Mouse (Mus musculus): ENCODE measurements around the gene Zmpste24. TPM values are rescaled to one million over a fixed set of nuclear protein-coding genes. Genes with fewer than 3 reads are reported as not detected.

Zmpste24 gene
- polyA plus RNA-seq, 1 experiment from 2014 or later = 17.8 TPM

- Histone ChIP-seq H3K9ac (ENCODE audit: low read length) (no peak overlapping the region), H3K27me3 (ENCODE audit: control insufficient read depth, insufficient read depth, low read length) (peaks cover 29% of the 10 kb centered on the region), H3K36me3 (ENCODE audit: control insufficient read depth, insufficient read depth, low read length) (no peaks in the 10 kb centered on the region), H3K4me1 (ENCODE audit: control insufficient read depth, insufficient read depth, low read length) (peaks cover 10% of the 10 kb centered on the region), H3K27ac (replicated peaks; ENCODE audit: low read depth, low read length) (peak overlapping the region; percentile 88; the same call in 1 of the 2 replicates), H3K4me2 (ENCODE audit: low read depth, severe bottlenecking) (peak overlapping the region; percentile 7; the same call in 1 of the 2 replicates), H3K9me3 (ENCODE audit: control insufficient read depth, low read length) (no peaks in the 10 kb centered on the region), H3K4me3 (ENCODE audit: low read depth, low read length) (no peak overlapping the region)
- DNase-seq (ENCODE audit: low spot score) (no peak), ATAC-seq (ENCODE audit: insufficient number of reproducible peaks, low FRiP score, low TSS enrichment, low read depth) (no peak)
- WGBS = 51% methylated on average over 5 of the region's 5 CpGs
Measured at GRCm38 (mm10) chr4:121042472-121042871, 55.6 kb downstream of the Zmpste24 start.

GRCm38 (mm10) chr4:121040897-121041671 is 57.0 kb downstream of the Zmpste24 start:
- H3K9me3 ChIP-seq (ENCODE audit: control insufficient read depth, low read length) = no peaks in the 10 kb centered on the region
- peak overlapping the region; percentile 28 for H3K9ac ChIP-seq (ENCODE audit: low read length)
- WGBS = 9% methylated on average over 18 of the region's 18 CpGs
- peak overlapping the region; percentile 71 for H3K4me2 ChIP-seq (ENCODE audit: low read depth, severe bottlenecking)
- DNase-seq (ENCODE audit: low spot score) (peak; percentile 82), ATAC-seq (ENCODE audit: insufficient number of reproducible peaks, low FRiP score, low TSS enrichment, low read depth) (peak; percentile 68)
- peak overlapping the region; percentile 88 for H3K27ac ChIP-seq (replicated peaks; ENCODE audit: low read depth, low read length)
- peaks cover 29% of the 10 kb centered on the region for H3K27me3 ChIP-seq (ENCODE audit: control insufficient read depth, insufficient read depth, low read length)
- 0 out of 2 replicates have a peak overlapping the region, but pooled peaks have one; percentile 6 for H3K4me3 ChIP-seq (ENCODE audit: low read depth, low read length)
- no peaks in the 10 kb centered on the region for H3K36me3 ChIP-seq (ENCODE audit: control insufficient read depth, insufficient read depth, low read length)
- H3K4me1 ChIP-seq (ENCODE audit: control insufficient read depth, insufficient read depth, low read length) = peaks cover 10% of the 10 kb centered on the region

- Histone ChIP-seq H3K36me3 (ENCODE audit: control insufficient read depth, insufficient read depth, low read length) (no peaks in the 10 kb centered on the region), H3K27me3 (ENCODE audit: control insufficient read depth, insufficient read depth, low read length) (peaks cover 29% of the 10 kb centered on the region), H3K4me2 (ENCODE audit: low read depth, severe bottlenecking) (peak overlapping the region; percentile 71; the same call in 1 of the 2 replicates), H3K9ac (ENCODE audit: low read length) (peak overlapping the region; percentile 73), H3K4me3 (ENCODE audit: low read depth, low read length) (peak overlapping the region; percentile 41), H3K9me3 (ENCODE audit: control insufficient read depth, low read length) (no peaks in the 10 kb centered on the region), H3K4me1 (ENCODE audit: control insufficient read depth, insufficient read depth, low read length) (peaks cover 10% of the 10 kb centered on the region), H3K27ac (replicated peaks; ENCODE audit: low read depth, low read length) (peak overlapping the region; percentile 88)
- DNase-seq (ENCODE audit: low spot score) (no peak), ATAC-seq (ENCODE audit: insufficient number of reproducible peaks, low FRiP score, low TSS enrichment, low read depth) (no peak)
- 62% methylated on average over 14 of the region's 14 CpGs for WGBS
Measured at GRCm38 (mm10) chr4:121040323-121040722, 57.7 kb downstream of the Zmpste24 start.

GRCm38 (mm10) chr4:121039331-121040115 is 58.5 kb downstream of the Zmpste24 start, which contains the start of gene Col9a2:
Col9a2 (plus strand) TSS chr4:121039385.
- ATAC-seq (ENCODE audit: insufficient number of reproducible peaks, low FRiP score, low TSS enrichment, low read depth) = no peak
- H3K4me1 ChIP-seq (ENCODE audit: control insufficient read depth, insufficient read depth, low read length) = peaks cover 10% of the 10 kb centered on the region
- peak; percentile 54 for DNase-seq (ENCODE audit: low spot score)
- H3K9ac ChIP-seq (ENCODE audit: low read length) = peak within 1 kb of the TSS; percentile 73
- no peaks in the 10 kb centered on the region for H3K36me3 ChIP-seq (ENCODE audit: control insufficient read depth, insufficient read depth, low read length)
- no peaks in the 10 kb centered on the region for H3K9me3 ChIP-seq (ENCODE audit: control insufficient read depth, low read length)
- peaks cover 29% of the 10 kb centered on the region for H3K27me3 ChIP-seq (ENCODE audit: control insufficient read depth, insufficient read depth, low read length)
- H3K27ac ChIP-seq (replicated peaks; ENCODE audit: low read depth, low read length) = peak within 1 kb of the TSS; percentile 36; the same call in 1 of the 2 replicates
- 3% methylated on average over 46 of the region's 46 CpGs for WGBS
- H3K4me3 ChIP-seq (ENCODE audit: low read depth, low read length) = peak within 1 kb of the TSS; percentile 41
- peak within 1 kb of the TSS; percentile 71 for H3K4me2 ChIP-seq (ENCODE audit: low read depth, severe bottlenecking)

GRCm38 (mm10) chr4:121033006-121033405 is 65.0 kb downstream of the Zmpste24 start:
- DNase-seq (ENCODE audit: low spot score) = no peak
- 61% methylated on average over 2 of the region's 2 CpGs for WGBS
- no peak overlapping the region for H3K4me3 ChIP-seq (ENCODE audit: low read depth, low read length)

GRCm38 (mm10) chr4:121031440-121031839 is 66.6 kb downstream of the Zmpste24 start:
- no peak overlapping the region for H3K4me3 ChIP-seq (ENCODE audit: low read depth, low read length)
- WGBS = 53% methylated on average over 4 of the region's 4 CpGs
- DNase-seq (ENCODE audit: low spot score) (no peak), ATAC-seq (ENCODE audit: insufficient number of reproducible peaks, low FRiP score, low TSS enrichment, low read depth) (no peak)
- no peaks in the 10 kb centered on the region for H3K9me3 ChIP-seq (ENCODE audit: control insufficient read depth, low read length)
- H3K27ac ChIP-seq (replicated peaks; ENCODE audit: low read depth, low read length) = no peak overlapping the region
- no peak overlapping the region for H3K4me2 ChIP-seq (ENCODE audit: low read depth, severe bottlenecking)
- no peaks in the 10 kb centered on the region for H3K36me3 ChIP-seq (ENCODE audit: control insufficient read depth, insufficient read depth, low read length)
- no peak overlapping the region for H3K9ac ChIP-seq (ENCODE audit: low read length)
- no peaks in the 10 kb centered on the region for H3K4me1 ChIP-seq (ENCODE audit: control insufficient read depth, insufficient read depth, low read length)
- no peaks in the 10 kb centered on the region for H3K27me3 ChIP-seq (ENCODE audit: control insufficient read depth, insufficient read depth, low read length)

More at GRCm38 (mm10) chr4:121033006-121033405, 65.0 kb downstream of the Zmpste24 start:
- peaks cover 3% of the 10 kb centered on the region; the same call in 1 of the 2 replicates for H3K27me3 ChIP-seq (ENCODE audit: control insufficient read depth, insufficient read depth, low read length)
- no peak overlapping the region for H3K9ac ChIP-seq (ENCODE audit: low read length)
- no peaks in the 10 kb centered on the region for H3K4me1 ChIP-seq (ENCODE audit: control insufficient read depth, insufficient read depth, low read length)
- no peaks in the 10 kb centered on the region for H3K36me3 ChIP-seq (ENCODE audit: control insufficient read depth, insufficient read depth, low read length)
- no peak for ATAC-seq (ENCODE audit: insufficient number of reproducible peaks, low FRiP score, low TSS enrichment, low read depth)
- H3K9me3 ChIP-seq (ENCODE audit: control insufficient read depth, low read length) = no peaks in the 10 kb centered on the region
- no peak overlapping the region for H3K27ac ChIP-seq (replicated peaks; ENCODE audit: low read depth, low read length)
- H3K4me2 ChIP-seq (ENCODE audit: low read depth, severe bottlenecking) = no peak overlapping the region

- no peak for ATAC-seq (ENCODE audit: insufficient number of reproducible peaks, low FRiP score, low TSS enrichment, low read depth)
- H3K27me3 ChIP-seq (ENCODE audit: control insufficient read depth, insufficient read depth, low read length) = no peaks in the 10 kb centered on the region
- no peaks in the 10 kb centered on the region for H3K36me3 ChIP-seq (ENCODE audit: control insufficient read depth, insufficient read depth, low read length)
- H3K4me1 ChIP-seq (ENCODE audit: control insufficient read depth, insufficient read depth, low read length) = no peaks in the 10 kb centered on the region
- H3K4me2 ChIP-seq (ENCODE audit: low read depth, severe bottlenecking) = no peak overlapping the region
- no peak overlapping the region for H3K9ac ChIP-seq (ENCODE audit: low read length)
- WGBS = 71% methylated on average over 3 of the region's 3 CpGs
- H3K9me3 ChIP-seq (ENCODE audit: control insufficient read depth, low read length) = no peaks in the 10 kb centered on the region
- no peak overlapping the region for H3K27ac ChIP-seq (replicated peaks; ENCODE audit: low read depth, low read length)
- no peak for DNase-seq (ENCODE audit: low spot score)
- H3K4me3 ChIP-seq (ENCODE audit: low read depth, low read length) = no peak overlapping the region
Measured at GRCm38 (mm10) chr4:121029632-121030031, 68.4 kb downstream of the Zmpste24 start.

- peak; percentile 79 for DNase-seq (ENCODE audit: low spot score)
- Histone ChIP-seq H3K9ac (ENCODE audit: low read length) (no peak overlapping the region), H3K27ac (replicated peaks; ENCODE audit: low read depth, low read length) (no peak overlapping the region), H3K4me3 (ENCODE audit: low read depth, low read length) (no peak overlapping the region), H3K4me1 (ENCODE audit: control insufficient read depth, insufficient read depth, low read length) (no peaks in the 10 kb centered on the region), H3K36me3 (ENCODE audit: control insufficient read depth, insufficient read depth, low read length) (no peaks in the 10 kb centered on the region), H3K4me2 (ENCODE audit: low read depth, severe bottlenecking) (no peak overlapping the region), H3K9me3 (ENCODE audit: control insufficient read depth, low read length) (no peaks in the 10 kb centered on the region), H3K27me3 (ENCODE audit: control insufficient read depth, insufficient read depth, low read length) (no peaks in the 10 kb centered on the region)
- ATAC-seq (ENCODE audit: insufficient number of reproducible peaks, low FRiP score, low TSS enrichment, low read depth) = no peak
- WGBS = 31% methylated on average over 14 of the region's 14 CpGs
Measured at GRCm38 (mm10) chr4:121028659-121029392, 69.2 kb downstream of the Zmpste24 start.

All from limb, embryonic 11.5 days (tissue).